Mouse (Mus musculus) kidney, embryonic 14.5 days (tissue): ENCODE results near the gene Rnf19b. TPM values are rescaled to one million over a fixed set of nuclear protein-coding genes. Genes with fewer than 3 reads are reported as not detected.

Experiments
- ATAC-seq: fragments of 200-750 bp; cut with Nextera tagmentation; 2 replicates; pipeline ENCODE4 v1.8.0; 2017; ENCODE audit warnings: moderate number of reproducible peaks, mild to moderate bottlenecking, moderate TSS enrichment, moderate library complexity; ENCODE audit not compliant: low FRiP score, low TSS enrichment
- H3K27ac ChIP-seq: fragments of 300-500 bp; sonication (generic); 2 replicates; pipeline ENCODE4 v1.5.1; 2014; ENCODE audit warnings: low read depth, mild to moderate bottlenecking, low read length, moderate library complexity, mixed read lengths
- H3K27me3 ChIP-seq: fragments of 300-500 bp; sonication (generic); 2 replicates; pipeline ENCODE4 v1.6.1; 2014; ENCODE audit warnings: mild to moderate bottlenecking, low read length; ENCODE audit not compliant: control insufficient read depth, insufficient read depth
- H3K36me3 ChIP-seq: fragments of 300-500 bp; sonication (generic); 2 replicates; pipeline ENCODE4 v1.6.1; 2014; ENCODE audit warnings: low read length, mixed read lengths; ENCODE audit not compliant: control insufficient read depth, insufficient read depth
- H3K4me1 ChIP-seq: fragments of 300-500 bp; sonication (generic); 2 replicates; pipeline ENCODE4 v1.6.1; 2014; ENCODE audit warnings: low read length, mixed read lengths; ENCODE audit not compliant: control insufficient read depth, insufficient read depth
- H3K4me2 ChIP-seq: fragments of 300-500 bp; sonication (generic); replicated peaks from 2 replicates; pipeline ENCODE4 v1.6.1; 2014; ENCODE audit warnings: low read depth, mild to moderate bottlenecking, low read length
- H3K4me3 ChIP-seq: fragments of 300-500 bp; sonication (generic); 2 replicates; pipeline ENCODE4 v1.5.1; 2014; ENCODE audit warnings: mild to moderate bottlenecking, low read length
- H3K9ac ChIP-seq: fragments of 300-500 bp; sonication (generic); 2 replicates; pipeline ENCODE4 v1.6.1; 2014; ENCODE audit warnings: low read depth, mild to moderate bottlenecking, low read length, moderate library complexity
- H3K9me3 ChIP-seq: fragments of 300-500 bp; sonication (generic); 2 replicates; pipeline ENCODE4 v1.6.1; 2016; ENCODE audit warnings: low read length; ENCODE audit not compliant: control insufficient read depth
- WGBS: fragments of 180-500 bp; shearing (Covaris S2); extraction: QIAGEN DNeasy Blood & Tissue Kit; methylation state at CpG from one replicate; pipeline ENCODE4 v1.1.7; 2014; 5-methylcytosine and 5-hydroxymethylcytosine counted together
- polyA plus RNA-seq: library from polyadenylated mRNA; unstranded; fragments of >200 nt; fragmentation: Nextera tagmentation; extraction: Ambion mirVana; gene quantifications from 2 replicates; pipeline ENCODE4 v1.2.1, GENCODE M21; 2014

Gene Rnf19b
- polyA plus RNA-seq, 1 experiment from 2014 or later, result 7.6 TPM

DNA sequence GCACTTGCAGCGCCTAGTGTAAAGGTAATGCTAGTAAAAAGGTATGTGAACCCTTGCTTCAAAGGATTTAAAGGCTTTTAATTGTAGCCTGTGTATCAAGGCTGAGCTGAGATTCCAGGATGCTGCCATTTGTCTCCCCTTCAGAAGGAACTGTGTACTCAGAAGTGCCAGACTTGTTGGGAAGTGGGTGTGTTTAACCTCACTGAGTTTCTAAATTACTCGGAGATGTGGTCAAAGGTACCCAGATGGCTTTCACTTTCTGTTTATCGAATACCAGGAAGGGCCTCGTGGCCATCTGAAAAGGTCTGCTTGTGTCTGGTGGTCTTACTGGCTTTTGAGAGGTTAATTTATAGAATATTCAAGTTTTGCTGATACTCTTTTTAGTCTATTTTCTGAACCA, 1.9 kb downstream of the Rnf19b start:
- no peaks in the 10 kb centered on the region for H3K27me3 ChIP-seq
- H3K4me3 ChIP-seq, result no peak overlapping the region
- no peak for ATAC-seq
- peak overlapping the region; percentile 9; the same call in 1 of the 2 replicates for H3K9ac ChIP-seq
- no peaks in the 10 kb centered on the region for H3K36me3 ChIP-seq
- H3K27ac ChIP-seq, result no peak overlapping the region
- H3K4me1 ChIP-seq, result peaks cover 9% of the 10 kb centered on the region
- WGBS, result 24% methylated on average over 4 of the region's 4 CpGs
- H3K4me2 ChIP-seq, result peak overlapping the region; percentile 100; the same call in 1 of the 2 replicates
- H3K9me3 ChIP-seq, result no peaks in the 10 kb centered on the region

DNA sequence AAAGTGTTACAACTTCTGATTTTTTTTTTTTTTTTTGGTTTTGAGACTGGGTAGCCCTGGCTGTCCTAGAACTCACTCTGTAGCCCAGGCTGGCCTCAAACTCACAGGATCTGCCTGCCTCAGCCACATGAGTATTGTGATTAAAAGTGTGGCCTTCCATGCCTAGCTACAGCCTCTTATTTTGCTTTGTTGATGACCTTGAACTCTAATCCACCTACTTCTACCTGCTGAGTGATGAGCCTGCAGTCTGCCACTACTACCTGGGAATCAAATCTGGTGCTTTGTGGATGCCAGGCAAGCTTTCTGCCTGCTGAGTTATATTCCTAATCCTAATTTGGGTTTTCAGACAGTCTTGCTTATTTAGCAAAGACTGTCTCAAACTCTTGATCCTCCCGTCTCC, 3.4 kb downstream of the Rnf19b start:
- no peak for ATAC-seq
- WGBS, result 93% methylated on average over 1 of the region's 1 CpGs
- Histone ChIP-seq H3K27me3 (no peaks in the 10 kb centered on the region), H3K27ac (no peak overlapping the region), H3K36me3 (no peaks in the 10 kb centered on the region), H3K4me1 (peaks cover 9% of the 10 kb centered on the region), H3K4me2 (no peak overlapping the region), H3K4me3 (no peak overlapping the region), H3K9ac (no peak overlapping the region), H3K9me3 (no peaks in the 10 kb centered on the region)

DNA sequence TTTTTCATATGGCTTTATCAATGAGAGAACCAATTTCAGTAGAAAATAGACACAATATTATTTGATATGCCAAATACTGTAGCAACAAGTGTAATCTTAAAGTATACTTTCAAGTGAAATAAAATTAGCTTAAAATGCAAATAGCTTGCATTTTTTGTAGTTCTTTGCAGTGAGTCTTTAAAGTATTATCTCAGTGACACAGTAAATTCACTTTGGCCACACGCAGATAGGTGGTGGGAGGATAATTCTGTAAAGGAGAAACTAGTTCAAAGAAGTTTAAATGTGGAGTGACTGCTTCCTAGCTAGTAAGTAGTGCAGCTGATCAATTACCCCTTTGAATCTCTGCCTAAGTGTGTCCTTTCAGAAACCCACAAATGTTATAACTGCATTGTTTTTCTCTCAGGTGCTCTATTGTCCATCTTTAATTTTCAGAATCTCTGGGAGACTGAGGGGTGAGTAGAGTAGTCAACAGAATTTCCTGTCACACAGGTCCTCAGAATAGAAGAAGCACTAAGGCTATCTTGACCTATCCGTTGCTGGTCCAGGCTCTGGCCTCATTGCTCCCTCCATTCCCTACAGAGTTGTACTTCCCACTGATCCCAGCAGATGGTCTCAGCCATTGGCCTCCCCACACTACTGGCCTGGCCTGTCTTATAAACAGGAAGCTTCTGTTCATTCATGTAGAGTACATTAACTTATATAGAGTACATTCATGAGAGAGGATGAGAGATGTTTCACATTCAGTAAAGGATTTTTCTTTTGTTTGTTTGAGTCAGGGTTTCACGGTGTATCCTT, 4.4 kb downstream of the Rnf19b start:
- H3K27ac ChIP-seq, result no peak overlapping the region

DNA sequence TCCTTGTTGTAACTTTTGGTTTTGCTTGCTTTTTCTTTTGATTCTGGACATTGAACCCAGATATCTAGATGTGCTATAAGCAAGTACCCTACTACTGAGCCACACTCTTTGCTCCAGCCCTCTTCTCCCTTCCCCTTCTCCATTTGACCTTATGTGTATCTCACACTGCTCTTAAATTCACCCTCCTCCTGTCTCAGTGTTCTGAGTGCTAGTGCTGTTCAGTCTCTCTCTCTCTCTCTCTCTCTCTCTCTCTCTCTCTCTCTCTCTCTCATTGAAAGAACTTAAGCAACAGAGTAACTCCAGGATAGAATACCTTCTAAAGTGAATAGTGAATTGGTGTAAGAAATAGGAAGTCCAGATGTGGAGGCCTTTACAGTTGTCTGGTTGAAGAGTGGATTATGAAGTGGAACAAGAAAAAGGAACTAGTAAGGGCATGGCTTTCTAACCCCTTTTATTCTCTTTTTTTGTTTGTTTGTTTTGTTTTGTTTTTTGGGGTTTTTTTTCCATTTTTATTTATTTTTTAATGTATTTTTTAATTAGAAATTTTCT, 7.7 kb downstream of the Rnf19b start:
- Histone ChIP-seq H3K9me3 (no peaks in the 10 kb centered on the region), H3K27ac (no peak overlapping the region)

More for the DNA sequence above, 4.4 kb downstream of the Rnf19b start:
- no peaks in the 10 kb centered on the region for H3K36me3 ChIP-seq
- no peaks in the 10 kb centered on the region for H3K9me3 ChIP-seq
- 89% methylated on average over 3 of the region's 3 CpGs for WGBS
- H3K4me3 ChIP-seq, result no peak overlapping the region
- H3K4me2 ChIP-seq, result no peak overlapping the region
- no peak overlapping the region for H3K9ac ChIP-seq
- H3K27me3 ChIP-seq, result no peaks in the 10 kb centered on the region
- H3K4me1 ChIP-seq, result peaks cover 9% of the 10 kb centered on the region
- no peak for ATAC-seq

DNA sequence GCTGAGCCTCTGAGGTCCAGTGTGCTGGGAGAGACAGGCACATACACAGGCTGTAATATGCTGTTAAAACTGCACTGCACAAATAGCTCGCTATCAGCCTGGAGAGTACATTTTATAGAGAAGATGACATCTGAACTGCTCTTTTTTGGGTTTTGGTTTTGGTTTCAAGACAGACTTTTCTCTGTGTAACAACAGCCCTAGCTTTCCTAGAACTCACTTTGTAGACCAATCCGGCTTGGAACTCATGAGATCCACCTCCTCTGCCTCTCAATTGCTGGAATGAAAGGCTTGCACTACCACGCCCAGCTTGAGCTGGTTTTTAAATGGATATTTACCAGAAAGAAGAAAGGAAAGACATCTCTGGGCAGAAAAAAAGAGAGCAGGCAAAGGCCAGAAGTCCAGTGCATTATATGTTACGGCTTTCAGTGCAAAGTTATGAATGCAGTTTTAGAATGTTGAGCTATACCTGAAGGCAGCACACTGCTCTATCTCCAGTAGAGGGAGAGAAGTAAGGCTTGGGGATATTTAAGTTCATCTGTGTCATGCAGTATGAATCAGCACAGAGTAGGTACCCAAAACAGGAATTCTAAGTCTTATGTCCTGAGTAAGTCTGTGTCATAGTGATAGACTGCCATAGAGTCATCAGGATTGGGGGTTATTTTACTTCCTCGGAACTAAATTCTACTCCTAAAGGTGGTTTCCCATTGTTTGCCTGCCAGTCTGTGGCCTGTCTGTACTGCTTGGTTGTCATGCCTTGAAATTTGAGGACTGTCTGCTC, 9.8 kb downstream of the Rnf19b start:
- no peak overlapping the region for H3K4me2 ChIP-seq
- no peak overlapping the region for H3K4me3 ChIP-seq
- H3K4me1 ChIP-seq, result no peaks in the 10 kb centered on the region
- no peak overlapping the region for H3K27ac ChIP-seq
- H3K27me3 ChIP-seq, result no peaks in the 10 kb centered on the region
- no peak overlapping the region for H3K9ac ChIP-seq
- 87% methylated on average over 5 of the region's 5 CpGs for WGBS
- no peaks in the 10 kb centered on the region for H3K9me3 ChIP-seq
- no peak for ATAC-seq
- no peaks in the 10 kb centered on the region for H3K36me3 ChIP-seq

More for the DNA sequence above, 7.7 kb downstream of the Rnf19b start:
- no peak for ATAC-seq
- no peaks in the 10 kb centered on the region for H3K4me1 ChIP-seq
- H3K36me3 ChIP-seq, result no peaks in the 10 kb centered on the region
- H3K27me3 ChIP-seq, result no peaks in the 10 kb centered on the region
- no peak overlapping the region for H3K9ac ChIP-seq
- no peak overlapping the region for H3K4me2 ChIP-seq
- H3K4me3 ChIP-seq, result no peak overlapping the region

DNA sequence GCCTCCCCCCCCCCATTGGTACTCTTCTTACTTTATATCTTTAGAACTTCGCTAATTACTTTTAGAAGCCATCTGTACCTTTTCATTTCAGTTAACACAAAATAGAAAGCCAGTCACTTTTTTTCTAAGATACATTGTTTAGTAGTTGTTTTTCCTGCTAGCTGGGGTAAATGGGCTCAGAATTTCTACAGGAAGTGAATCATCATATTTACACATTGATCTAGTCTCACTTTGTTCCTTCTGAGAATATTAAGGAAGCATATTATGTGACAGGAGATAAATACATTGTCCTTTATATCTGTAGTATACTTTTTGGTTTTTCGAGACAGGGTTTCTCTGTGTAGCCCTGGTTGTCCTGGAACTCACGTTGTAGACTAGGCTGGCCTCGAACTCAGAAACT, 10.8 kb downstream of the Rnf19b start:
- H3K4me2 ChIP-seq, result no peak overlapping the region
- H3K27me3 ChIP-seq, result no peaks in the 10 kb centered on the region
- peaks cover 4% of the 10 kb centered on the region; the same call in 1 of the 2 replicates for H3K36me3 ChIP-seq
- no peaks in the 10 kb centered on the region for H3K9me3 ChIP-seq
- H3K27ac ChIP-seq, result no peak overlapping the region
- H3K4me1 ChIP-seq, result no peaks in the 10 kb centered on the region
- no peak for ATAC-seq
- no peak overlapping the region for H3K9ac ChIP-seq
- no peak overlapping the region for H3K4me3 ChIP-seq
- 89% methylated on average over 4 of the region's 4 CpGs for WGBS

DNA sequence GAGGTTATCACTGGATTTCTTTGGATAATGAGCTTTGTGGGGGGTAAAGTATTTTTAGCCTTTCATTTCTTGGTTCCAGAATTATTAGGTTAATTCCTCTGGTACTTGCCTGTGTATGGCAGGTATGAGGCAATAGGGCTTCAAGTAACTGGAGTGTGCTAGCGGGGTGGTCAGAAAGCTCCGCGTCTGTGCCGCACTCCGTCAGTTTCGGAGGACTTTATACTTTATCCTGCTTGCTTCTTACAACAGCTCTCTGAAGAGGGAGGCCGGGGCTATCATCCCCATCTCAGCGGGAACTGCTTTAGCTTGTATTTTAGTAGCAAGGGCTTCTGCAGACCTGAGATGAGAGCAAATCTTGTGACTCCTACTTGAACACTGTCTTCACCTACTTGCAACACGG, 21.1 kb downstream of the Rnf19b start:
- no peak overlapping the region for H3K4me2 ChIP-seq
- WGBS, result 96% methylated on average over 9 of the region's 9 CpGs
- no peak for ATAC-seq
- H3K4me1 ChIP-seq, result no peaks in the 10 kb centered on the region
- H3K36me3 ChIP-seq, result peaks cover 49% of the 10 kb centered on the region
- H3K4me3 ChIP-seq, result no peak overlapping the region
- no peak overlapping the region for H3K27ac ChIP-seq
- no peak overlapping the region for H3K9ac ChIP-seq
- no peaks in the 10 kb centered on the region for H3K27me3 ChIP-seq
- H3K9me3 ChIP-seq, result no peaks in the 10 kb centered on the region

DNA sequence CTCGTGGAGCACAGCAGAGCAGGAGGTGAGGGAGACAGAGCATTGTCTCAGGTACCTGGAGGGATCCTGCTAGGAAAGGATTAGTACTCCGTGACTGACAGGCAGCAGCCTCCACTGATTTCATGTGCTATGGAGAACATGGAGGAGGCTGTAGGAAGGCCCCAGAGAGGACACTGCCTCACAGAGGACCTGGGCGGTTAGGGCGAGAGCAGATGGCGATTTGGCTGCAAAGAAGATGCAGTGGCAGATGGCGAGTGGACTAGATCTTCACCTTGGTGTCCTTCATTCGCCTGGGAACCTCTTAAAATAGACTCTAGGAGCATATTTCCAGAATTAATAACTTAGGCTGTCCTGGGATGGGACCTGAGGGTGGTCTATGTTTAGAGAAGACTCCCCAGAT, 23.0 kb downstream of the Rnf19b start:
- 88% methylated on average over 7 of the region's 7 CpGs for WGBS
- Histone ChIP-seq H3K4me2 (no peak overlapping the region), H3K36me3 (peaks cover 37% of the 10 kb centered on the region), H3K27ac (no peak overlapping the region), H3K4me1 (no peaks in the 10 kb centered on the region), H3K9me3 (no peaks in the 10 kb centered on the region), H3K4me3 (no peak overlapping the region), H3K9ac (no peak overlapping the region), H3K27me3 (no peaks in the 10 kb centered on the region)
- no peak for ATAC-seq

DNA sequence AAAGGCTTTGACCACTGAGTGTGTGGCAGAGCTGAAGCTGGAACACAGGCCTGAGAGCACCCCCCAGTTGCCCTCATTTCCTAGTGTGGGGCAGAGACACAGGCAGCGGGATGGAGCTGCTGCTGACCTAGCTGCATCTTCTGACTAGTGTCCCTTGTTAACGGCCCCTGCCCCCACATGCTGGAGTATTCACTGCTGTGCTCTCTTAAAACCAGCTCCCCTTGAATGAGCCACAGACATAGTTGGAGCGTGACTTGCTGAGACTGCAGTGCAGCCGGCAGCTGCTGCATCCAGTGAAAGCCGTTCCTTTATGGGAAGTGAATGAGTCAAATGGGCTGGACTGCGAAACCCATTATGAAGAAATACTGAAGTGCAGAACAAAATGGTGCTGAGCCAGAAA, 23.4 kb downstream of the Rnf19b start:
- Histone ChIP-seq H3K4me2 (no peak overlapping the region), H3K9ac (no peak overlapping the region), H3K4me3 (no peak overlapping the region), H3K27ac (no peak overlapping the region), H3K27me3 (no peaks in the 10 kb centered on the region), H3K36me3 (peaks cover 36% of the 10 kb centered on the region), H3K4me1 (no peaks in the 10 kb centered on the region), H3K9me3 (no peaks in the 10 kb centered on the region)
- 76% methylated on average over 6 of the region's 6 CpGs for WGBS
- ATAC-seq, result no peak
